Mouse (Mus musculus) CH12.LX (cell line): Measurements from ENCODE around the gene Mtg1. TPM values are rescaled to one million over a fixed set of nuclear protein-coding genes. Genes with fewer than 3 reads are reported as not detected.

Experiments
- DNase-seq: peaks from one replicate; pipeline ENCODE4 v3.0.0-alpha.2; 2013; ENCODE audit errors: extremely low read depth
- H3K27ac ChIP-seq: 2 replicates; pipeline ENCODE4 v1.5.1; 2012; ENCODE audit warnings: low read depth, mild to moderate bottlenecking, control low read depth, moderate library complexity; ENCODE audit not compliant: insufficient read depth
- H3K27me3 ChIP-seq: replicated peaks from 2 replicates; pipeline ENCODE3; 2012; ENCODE audit warnings: inconsistent platforms
- H3K36me3 ChIP-seq, 2 experiments: replicated peaks in 1 of 2; 2 replicates each; pipeline versions ENCODE3 to v1.6.1; 2012; ENCODE audit warnings: inconsistent platforms in 1 of 2, low read length in 1 of 2, mild to moderate bottlenecking in 1 of 2, mixed read lengths in 1 of 2, moderate library complexity in 1 of 2; ENCODE audit not compliant: control insufficient read depth in 1 of 2, insufficient read depth in 1 of 2
- H3K4me1 ChIP-seq, 2 experiments: 2 replicates each; pipeline ENCODE4 v1.6.1; 2012; ENCODE audit warnings: inconsistent platforms in 1 of 2, moderate library complexity in 1 of 2; ENCODE audit not compliant: insufficient read depth in 2 of 2, control insufficient read depth in 1 of 2
- H3K4me2 ChIP-seq: 2 replicates; pipeline ENCODE4 v1.6.1; 2012; ENCODE audit warnings: low read depth, mild to moderate bottlenecking, control low read depth; ENCODE audit not compliant: poor library complexity, insufficient read depth, severe bottlenecking
- H3K4me3 ChIP-seq, 3 experiments: fragments of 150-350 bp in 1 of 3; sonication (generic) in 1 of 3; replicated peaks in 1 of 3; 2 replicates each; pipeline versions ENCODE3 to v1.5.1; 2011 to 2012; ENCODE audit warnings: low read depth in 2 of 3, low read length in 2 of 3, mild to moderate bottlenecking in 2 of 3, moderate library complexity in 2 of 3, control low read depth in 1 of 3, improper control_type of control experiment in 1 of 3, inconsistent platforms in 1 of 3, mixed read lengths in 1 of 3; ENCODE audit not compliant: poor library complexity in 1 of 3
- H3K79me2 ChIP-seq: replicated peaks from 2 replicates; pipeline ENCODE4 v1.6.1; 2012; ENCODE audit warnings: mild to moderate bottlenecking, moderate library complexity; ENCODE audit not compliant: control insufficient read depth, poor library complexity, insufficient read depth, severe bottlenecking; ENCODE audit errors: extremely low read depth
- H3K9ac ChIP-seq: 2 replicates; pipeline ENCODE4 v1.6.1; 2012; ENCODE audit warnings: low read depth, mild to moderate bottlenecking, control low read depth, moderate library complexity; ENCODE audit not compliant: insufficient read depth
- H3K9me3 ChIP-seq: replicated peaks from 2 replicates; pipeline ENCODE3; 2012; ENCODE audit warnings: low read length, inconsistent platforms, mixed read lengths
- CTCF ChIP-seq, 2 experiments: IDR thresholded peaks in 1 of 2; conservative IDR thresholded peaks in 1 of 2; 2 replicates each; pipeline ENCODE4 v1.5.1; 2011 to 2012; ENCODE audit warnings: low read depth in 2 of 2, low read length in 2 of 2, improper control_type of control experiment in 1 of 2, inconsistent platforms in 1 of 2, mild to moderate bottlenecking in 1 of 2, moderate library complexity in 1 of 2
- EP300 ChIP-seq: IDR thresholded peaks from 2 replicates; pipeline ENCODE4 v1.6.1; 2011; ENCODE audit warnings: low read length, improper control_type of control experiment
- ETS1 ChIP-seq: conservative IDR thresholded peaks from 2 replicates; pipeline ENCODE4 v1.6.1; 2012; ENCODE audit warnings: low read depth, mild to moderate bottlenecking, inconsistent platforms, low read length, improper control_type of control experiment, moderate library complexity
- GABPA ChIP-seq: IDR thresholded peaks from 2 replicates; pipeline ENCODE4 v1.6.1; 2012; ENCODE audit warnings: low read depth, low read length, improper control_type of control experiment, inconsistent platforms; ENCODE audit not compliant: insufficient replicate concordance
- IRF4 ChIP-seq: IDR thresholded peaks from 2 replicates; pipeline ENCODE4 v1.6.1; 2014; ENCODE audit warnings: low read depth, mild to moderate bottlenecking, inconsistent platforms, low read length, improper control_type of control experiment
- JUN ChIP-seq: IDR thresholded peaks from 2 replicates; pipeline ENCODE4 v1.6.1; 2011; ENCODE audit warnings: low read depth, mild to moderate bottlenecking, low read length, improper control_type of control experiment, moderate library complexity; ENCODE audit not compliant: insufficient read depth
- JUND ChIP-seq: conservative IDR thresholded peaks from 2 replicates; pipeline ENCODE4 v1.6.1; 2011; ENCODE audit warnings: low read depth, low read length, improper control_type of control experiment
- KAT2A ChIP-seq: IDR thresholded peaks from 2 replicates; pipeline ENCODE4 v1.6.1; 2012; ENCODE audit warnings: low read length, improper control_type of control experiment, inconsistent platforms; ENCODE audit not compliant: insufficient replicate concordance
- MAX ChIP-seq: IDR thresholded peaks from 2 replicates; pipeline ENCODE4 v1.6.1; 2011; ENCODE audit warnings: low read length, improper control_type of control experiment
- MAZ ChIP-seq: IDR thresholded peaks from 2 replicates; pipeline ENCODE4 v1.6.1; 2012; ENCODE audit warnings: low read depth, mild to moderate bottlenecking, inconsistent platforms, low read length, improper control_type of control experiment, moderate library complexity
- MXI1 ChIP-seq: IDR thresholded peaks from 2 replicates; pipeline ENCODE4 v1.6.1; 2011; ENCODE audit warnings: mild to moderate bottlenecking, low read depth, low read length, improper control_type of control experiment
- MYC ChIP-seq: IDR thresholded peaks from 2 replicates; pipeline ENCODE4 v1.6.1; 2011; ENCODE audit warnings: low read depth, mild to moderate bottlenecking, improper control_type of control experiment, low read length
- NELFE ChIP-seq: IDR thresholded peaks from 2 replicates; pipeline ENCODE4 v1.6.1; 2011; ENCODE audit warnings: low read depth, low read length, improper control_type of control experiment
- PAX5 ChIP-seq: IDR thresholded peaks from 2 replicates; pipeline ENCODE4 v1.6.1; 2012; ENCODE audit warnings: low read length, inconsistent platforms, mixed read lengths
- POLR2AphosphoS2 ChIP-seq: IDR thresholded peaks from 2 replicates; pipeline ENCODE4 v1.6.1; 2011; ENCODE audit warnings: low read depth, low read length, improper control_type of control experiment
- TCF12 ChIP-seq: IDR thresholded peaks from 2 replicates; pipeline ENCODE4 v1.6.1; 2014; ENCODE audit warnings: low read depth, mild to moderate bottlenecking, inconsistent platforms, low read length, improper control_type of control experiment
- USF1 ChIP-seq: IDR thresholded peaks from 2 replicates; pipeline ENCODE4 v1.6.1; 2014; ENCODE audit warnings: low read depth, mild to moderate bottlenecking, inconsistent platforms, low read length, improper control_type of control experiment
- ZC3H11A ChIP-seq: IDR thresholded peaks from 2 replicates; pipeline ENCODE4 v1.6.1; 2012; ENCODE audit warnings: low read depth, mild to moderate bottlenecking, inconsistent platforms, low read length, improper control_type of control experiment
- ZKSCAN1 ChIP-seq: IDR thresholded peaks from 2 replicates; pipeline ENCODE4 v1.6.1; 2012; ENCODE audit warnings: low read depth, inconsistent platforms, low read length, improper control_type of control experiment, borderline replicate concordance
- dilution Hi-C: fragments of 300-500 bp; cut with MboI; formaldehyde crosslinking; loops from 2 replicates; pipeline ENCODE4 v1.14.3; 2020; ENCODE audit warnings: low sequenced_read_pairs; ENCODE audit not compliant: extremely low pct_unique_long_range_greater_than_20kb, extremely low pct_ligation_motif_present
- in situ Hi-C: fragments of 300-500 bp; cut with MboI; formaldehyde crosslinking; loops from 3 replicates; pipeline ENCODE4 v1.14.3; 2019; ENCODE audit warnings: low sequenced_read_pairs, low pct_ligation_motif_present, low pct_unique_long_range_greater_than_20kb, mixed read lengths
- polyA plus RNA-seq: library from polyadenylated mRNA; unstranded; fragments of >175 nt; gene quantifications from 2 replicates; pipeline ENCODE4 v1.2.1, GENCODE M21; 2012; ENCODE audit warnings: low read depth; ENCODE audit not compliant: insufficient read length
- total RNA-seq, 2 experiments: library from RNA; depleted of rRNA; stranded (reverse); fragments of 300-350 nt in 1 of 2; fragments of >200 nt in 1 of 2; gene quantifications; 2 replicates each; pipeline ENCODE4 v1.2.3; 2012 to 2014

The Mtg1 gene
- total and polyA plus RNA-seq, 3 experiments, result 26.6 to 39.8 (median 29.4) TPM

DNA sequence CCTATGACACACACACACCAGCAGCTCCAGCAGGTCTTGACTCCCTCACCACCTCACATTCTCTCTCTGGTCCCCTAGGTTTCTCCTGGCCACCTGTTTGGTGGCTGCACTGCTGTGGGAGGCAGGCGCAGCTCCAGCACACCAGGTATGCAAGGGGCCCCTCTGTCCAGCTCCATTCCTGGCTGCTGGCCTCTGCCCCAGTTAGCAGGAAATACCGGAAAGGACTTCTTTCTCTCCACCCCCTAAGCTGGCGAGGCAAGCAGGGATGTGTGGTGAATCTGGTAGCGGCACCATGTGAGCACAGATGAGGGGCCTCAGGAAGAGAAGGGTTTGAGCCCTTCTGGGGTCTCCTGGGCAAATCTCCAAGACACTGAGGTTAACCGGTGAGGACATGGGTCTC is 42.4 kb upstream of the Mtg1 start:
- H3K4me2 ChIP-seq, result no peak overlapping the region
- H3K36me3 ChIP-seq, result no peaks in the 10 kb centered on the region
- H3K27me3 ChIP-seq, result no peaks in the 10 kb centered on the region
- H3K27ac ChIP-seq, result no peak overlapping the region
- H3K9me3 ChIP-seq, result no peaks in the 10 kb centered on the region
- no peak overlapping the region for H3K4me3 ChIP-seq
- H3K9ac ChIP-seq, result no peak overlapping the region
- in situ Hi-C loops (loop anchor here (5.0 to 25.0 kb wide), 2 partner anchors 42 to 742 kb away; partner anchors contain the start of genes Mtg1, Odf3, Scgb1c1 and Urah), dilution Hi-C loops (no loop called here)
- TF ChIP-seq MAX (no peak), PAX5 (no peak)
- peaks cover 0 to 10% of the 10 kb centered on the region in 2 experiments; a peak in 1 of 4 replicates for H3K4me1 ChIP-seq
- DNase-seq, result no peak
- H3K79me2 ChIP-seq, result no peaks in the 10 kb centered on the region

DNA sequence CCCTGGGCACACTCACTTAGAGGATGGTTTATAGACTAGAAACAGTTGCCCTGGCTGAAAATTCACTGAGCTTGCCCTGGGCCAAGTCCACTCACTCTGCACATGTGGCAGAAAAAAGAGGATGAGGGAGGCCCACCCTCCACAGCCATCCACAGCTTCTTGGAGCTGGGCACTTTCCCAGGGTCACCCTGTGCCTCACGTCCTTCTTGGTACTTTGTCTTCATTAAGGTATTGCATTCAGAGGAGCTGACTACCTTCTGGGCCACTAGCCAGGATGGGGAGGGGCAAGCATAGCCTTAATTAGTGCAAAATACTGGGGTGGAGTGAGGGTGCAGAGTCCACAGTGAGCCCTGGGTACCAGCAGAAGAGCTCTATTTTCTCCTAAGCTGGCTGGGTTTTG is 41.8 kb upstream of the Mtg1 start:
- TF ChIP-seq USF1, result no peak
- no peak for TF ChIP-seq NELFE
- TF ChIP-seq ZC3H11A, result no peak
- TF ChIP-seq MAZ, result no peak
- TF ChIP-seq JUN, result no peak
- TF ChIP-seq CTCF (conservative IDR thresholded peaks at IDR 0.05 in 1 of 2, IDR thresholded peaks at IDR 0.05 in 1 of 2; ENCODE audit: low read depth in 2 of 2, low read length in 2 of 2), result no peak
- TF ChIP-seq MYC, result no peak
- no peak for TF ChIP-seq POLR2AphosphoS2
- TF ChIP-seq PAX5, result no peak
- no peak for TF ChIP-seq ETS1
- TF ChIP-seq GABPA, result no peak
- no peak for TF ChIP-seq KAT2A
- no peak for TF ChIP-seq TCF12
- TF ChIP-seq IRF4, result no peak
- no peak for TF ChIP-seq JUND
- TF ChIP-seq MXI1, result no peak
- no peak for TF ChIP-seq ZKSCAN1
- TF ChIP-seq EP300, result no peak
- Histone ChIP-seq H3K4me1 (peaks cover 0 to 10% of the 10 kb centered on the region in 2 experiments; a peak in 1 of 4 replicates), H3K9ac (no peak overlapping the region), H3K4me2 (no peak overlapping the region), H3K4me3 (no peak overlapping the region), H3K27ac (no peak overlapping the region), H3K79me2 (no peaks in the 10 kb centered on the region), H3K27me3 (no peaks in the 10 kb centered on the region), H3K9me3 (no peaks in the 10 kb centered on the region), H3K36me3 (no peaks in the 10 kb centered on the region)
- in situ Hi-C loops, result loop anchor here (5.0 to 25.0 kb wide), 2 partner anchors 42 to 742 kb away; partner anchors contain the start of genes Mtg1, Odf3, Scgb1c1 and Urah
- dilution Hi-C loops, result no loop called here
- no peak for DNase-seq
